Mouse (Mus musculus) bone marrow macrophage, adult 2 months (primary cell): ENCODE results near the gene Gm20388.

Experiments used
- CTCF ChIP-seq: IDR thresholded peaks from 2 replicates; pipeline ENCODE4 v1.5.1; 2012; ENCODE audit warnings: low read depth, mild to moderate bottlenecking, low read length, moderate library complexity
- POLR2A ChIP-seq: IDR thresholded peaks from 2 replicates; pipeline ENCODE4 v1.6.1; 2012; ENCODE audit warnings: mild to moderate bottlenecking, low read depth, low read length, borderline replicate concordance

GRCm38 (mm10) chr8:121400581-121400980 is 1489.9 kb downstream of the Gm20388 start:
- no peak for TF ChIP-seq CTCF
- TF ChIP-seq POLR2A = no peak
